8 mouse cellular contexts compared by ENCODE assay signal in the genomic region with DNA sequence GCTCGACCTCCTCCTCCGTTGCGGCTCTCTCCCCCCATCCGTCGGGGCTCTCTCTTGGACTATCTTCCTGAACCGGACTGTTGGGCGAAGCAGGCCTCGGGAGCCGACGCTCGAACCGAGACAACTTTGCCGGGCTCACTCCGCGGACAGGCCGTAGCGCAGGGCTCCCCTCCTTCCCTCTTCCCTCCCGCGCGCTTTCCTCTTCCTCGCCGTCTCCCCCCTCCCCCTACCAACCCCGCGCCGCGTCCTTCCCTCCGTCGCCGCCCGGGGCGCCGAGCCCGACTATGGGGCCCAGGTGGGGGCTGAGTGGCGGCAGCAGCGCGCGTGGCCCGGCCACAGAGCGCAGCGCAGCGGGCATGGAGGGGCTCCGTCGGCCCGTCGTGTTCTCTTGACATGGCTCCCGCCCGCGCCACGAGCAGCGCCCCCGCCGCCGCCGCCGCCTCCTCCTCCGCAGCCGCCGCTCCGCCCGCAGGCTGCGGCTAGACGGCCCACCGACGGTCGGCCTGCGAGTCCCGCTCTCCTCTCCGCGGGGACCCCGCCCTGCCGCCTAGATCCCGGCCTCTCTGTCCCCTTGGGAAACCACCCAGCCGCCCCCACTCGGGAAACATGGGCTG. TPM values are rescaled to one million over a fixed set of nuclear protein-coding genes. Genes with fewer than 3 reads are reported as not detected.
DNase-seq lines count a peak whose midpoint lies in the region; ATAC-seq and TF ChIP-seq lines count a peak whose summit lies in the region.

A gene (plus strand): TSS at position 350 of the 614 bp plus-strand sequence.

- peak; percentile 58 for TF ChIP-seq CTCF in forebrain, postnatal 0 days (IDR thresholded peaks at IDR 0.05; ENCODE audit: low read depth)

- H3K9me3 ChIP-seq in forebrain, postnatal 0 days (ENCODE audit: low read length), result no peaks in the 10 kb centered on the region

- peaks cover 13% of the 10 kb centered on the region for H3K4me1 ChIP-seq in forebrain, postnatal 0 days (ENCODE audit: insufficient read depth)

- ATAC-seq in forebrain, postnatal 0 days, result peak; percentile 72
- peak; percentile 58 for ATAC-seq in megakaryocyte, adult 5-6 weeks (ENCODE audit: poor library complexity, severe bottlenecking)

- H3K27me3 ChIP-seq in forebrain, postnatal 0 days (ENCODE audit: insufficient read depth, low read length), result no peaks in the 10 kb centered on the region

- 0 out of 2 replicates have a peak, but pooled peaks cover 3% of the 10 kb centered on the region for H3K36me3 ChIP-seq in forebrain, postnatal 0 days (ENCODE audit: insufficient read depth)

- H3K27ac ChIP-seq in forebrain, postnatal 0 days (ENCODE audit: low read depth, low read length), result peak within 1 kb of the TSS; percentile 98

- intact Hi-C loops in left cerebral cortex, postnatal 14 days (cut with DNase I), result loop anchor here (2.0 kb wide), 1 partner anchor 29 kb away; a partner anchor contains a TSS

- DNase-seq in layer of hippocampus, adult 11-12 months (ENCODE audit: low spot score), result peak; percentile 48
- no peak for DNase-seq in layer of hippocampus, adult 9-10 months (ENCODE audit: low spot score)
- peak; percentile 42 for DNase-seq in c-Kit-negative CD71-positive TER-119-positive erythroid progenitor cells, embryonic 14.5 days (ENCODE audit: low read depth, low spot score)
- peak; percentile 73 for DNase-seq in forebrain, postnatal 0 days
- peak; percentile 74 for DNase-seq in heart, postnatal 4 days
- DNase-seq in left cerebral cortex, postnatal 14 days (ENCODE audit: low spot score in 2 of 2), result peak; percentile 44
- DNase-seq in spleen, postnatal 14 days (ENCODE audit: low spot score in 2 of 2), result peak; percentile 27 to 57

- WGBS in forebrain, postnatal 0 days, result 4% methylated on average over 72 of the region's 74 CpGs

- peak within 1 kb of the TSS; percentile 68 for H3K4me2 ChIP-seq in forebrain, postnatal 0 days (ENCODE audit: low read depth)

- peak within 1 kb of the TSS; percentile 68 for H3K4me3 ChIP-seq in forebrain, postnatal 0 days (ENCODE audit: low read depth, low read length)

- H3K9ac ChIP-seq in forebrain, postnatal 0 days, result peak within 1 kb of the TSS; percentile 87

RNA-seq across cellular contexts. Expression of the gene that starts here (rescaled TPM):
- 64.2 and 68.4 TPM in 2 replicates for total RNA-seq in forebrain, postnatal 0 days (2014; rRNA removed)
- 16.1 and 16.9 TPM in 2 replicates for polyA plus RNA-seq in forebrain, postnatal 0 days (2015; fragmentation: Nextera tagmentation; extraction: Ambion mirVana)
- total RNA-seq in heart, postnatal 4 days (2021), result 100 to 1,000 TPM; 156 to 166 TPM
- total RNA-seq in left cerebral cortex, postnatal 14 days (2021), result 100 to 1,000 TPM; 172 to 188 TPM
- 222 and 241 TPM in 2 replicates for total RNA-seq in megakaryocyte, adult 5-6 weeks (2015)
- 97.2 and 116 TPM in 2 replicates for total RNA-seq in megakaryocyte, adult 5-6 weeks (2017)
